Mouse (Mus musculus) heart, postnatal 0 days (tissue): ENCODE results near the gene Pomt2. TPM values are rescaled to one million over a fixed set of nuclear protein-coding genes. Genes with fewer than 3 reads are reported as not detected.

Experiments used
- ATAC-seq: fragments of 200-750 bp; cut with Nextera tagmentation; 2 replicates; pipeline ENCODE4 v1.8.0; 2017; ENCODE audit warnings: low read depth, moderate number of reproducible peaks, moderate library complexity; ENCODE audit not compliant: insufficient read depth
- DNase-seq: peaks from one replicate; pipeline ENCODE4 v3.0.0-alpha.2; 2016; ENCODE audit warnings: low spot score
- H3K27ac ChIP-seq: fragments of 300-500 bp; sonication (generic); 2 replicates; pipeline ENCODE4 v1.5.1; 2014; ENCODE audit warnings: low read depth, mild to moderate bottlenecking
- H3K27me3 ChIP-seq: fragments of 300-500 bp; sonication (generic); 2 replicates; pipeline ENCODE4 v1.6.1; 2014; ENCODE audit warnings: low read length, mixed read lengths; ENCODE audit not compliant: control insufficient read depth, insufficient read depth
- H3K36me3 ChIP-seq: fragments of 300-500 bp; sonication (generic); replicated peaks from 2 replicates; pipeline ENCODE4 v1.6.1; 2014; ENCODE audit warnings: low read length, mixed read lengths; ENCODE audit not compliant: control insufficient read depth, insufficient read depth
- H3K4me1 ChIP-seq: fragments of 300-500 bp; sonication (generic); 2 replicates; pipeline ENCODE4 v1.6.1; 2014; ENCODE audit warnings: antibody characterized with exemption; ENCODE audit not compliant: control insufficient read depth, insufficient read depth
- H3K4me2 ChIP-seq: fragments of 300-500 bp; sonication (generic); 2 replicates; pipeline ENCODE4 v1.6.1; 2014; ENCODE audit warnings: low read depth, mild to moderate bottlenecking, low read length, moderate library complexity
- H3K4me3 ChIP-seq: fragments of 300-500 bp; sonication (generic); 2 replicates; pipeline ENCODE4 v1.5.1; 2014; ENCODE audit warnings: low read depth, low read length
- H3K9ac ChIP-seq: fragments of 300-500 bp; sonication (generic); replicated peaks from 2 replicates; pipeline ENCODE4 v1.6.1; 2014; ENCODE audit warnings: low read depth, low read length, mixed read lengths
- H3K9me3 ChIP-seq: fragments of 300-500 bp; sonication (generic); replicated peaks from 2 replicates; pipeline ENCODE4 v1.6.1; 2016; ENCODE audit warnings: low read length; ENCODE audit not compliant: control insufficient read depth
- CTCF ChIP-seq: IDR thresholded peaks from 2 replicates; pipeline ENCODE4 v1.5.1; 2016; ENCODE audit warnings: antibody characterized with exemption, control low read depth, low read depth
- EP300 ChIP-seq: IDR thresholded peaks from 2 replicates; pipeline ENCODE4 v1.6.1; 2016; ENCODE audit warnings: antibody characterized with exemption, low read depth
- WGBS: fragments of 180-500 bp; shearing (Covaris S2); extraction: QIAGEN DNeasy Blood & Tissue Kit; methylation state at CpG from one replicate; pipeline ENCODE4 v1.1.7; 2014; 5-methylcytosine and 5-hydroxymethylcytosine counted together
- polyA plus RNA-seq: library from polyadenylated mRNA; unstranded; fragments of >200 nt; fragmentation: Nextera tagmentation; extraction: Ambion mirVana; gene quantifications from 2 replicates; pipeline ENCODE4 v1.2.1, GENCODE M21; 2015
- total RNA-seq: library from RNA; depleted of rRNA; stranded (reverse); fragments of >200 nt; gene quantifications from 2 replicates; pipeline ENCODE4 v1.2.3, GENCODE M21; 2014; ENCODE audit warnings: low replicate concordance

The Pomt2 gene
- total and polyA plus RNA-seq, 2 experiments from 2014 or later: 6.5 to 22.7 TPM

GRCm38 (mm10) chr12:87137439-87138341 lies 10.1 kb downstream of the Pomt2 start:
- no peak for DNase-seq
- no peak overlapping the region for H3K4me3 ChIP-seq
- no peaks in the 10 kb centered on the region for H3K9me3 ChIP-seq
- H3K9ac ChIP-seq: no peak overlapping the region
- no peaks in the 10 kb centered on the region for H3K27me3 ChIP-seq
- H3K4me2 ChIP-seq: no peak overlapping the region
- H3K4me1 ChIP-seq: peaks cover 9% of the 10 kb centered on the region; the same call in 1 of the 2 replicates
- no peak overlapping the region for H3K27ac ChIP-seq
- no peak for TF ChIP-seq EP300
- no peak for TF ChIP-seq CTCF
- peaks cover 26% of the 10 kb centered on the region for H3K36me3 ChIP-seq
- WGBS: 84% methylated on average over 15 of the region's 15 CpGs
- ATAC-seq: no peak

GRCm38 (mm10) chr12:87132784-87133183 lies 15.0 kb downstream of the Pomt2 start:
- no peak for ATAC-seq
- Histone ChIP-seq H3K4me3 (no peak overlapping the region), H3K27me3 (no peaks in the 10 kb centered on the region), H3K4me1 (no peaks in the 10 kb centered on the region), H3K36me3 (peaks cover 34% of the 10 kb centered on the region), H3K9ac (no peak overlapping the region), H3K9me3 (no peaks in the 10 kb centered on the region), H3K4me2 (no peak overlapping the region), H3K27ac (no peak overlapping the region)
- TF ChIP-seq CTCF: no peak
- TF ChIP-seq EP300: no peak
- 62% methylated on average over 9 of the region's 9 CpGs for WGBS
- no peak for DNase-seq

- no peak for DNase-seq
- Histone ChIP-seq H3K27ac (no peak overlapping the region), H3K4me2 (no peak overlapping the region), H3K27me3 (no peaks in the 10 kb centered on the region), H3K9me3 (no peaks in the 10 kb centered on the region), H3K9ac (no peak overlapping the region), H3K4me3 (no peak overlapping the region), H3K36me3 (peaks cover 34% of the 10 kb centered on the region), H3K4me1 (no peaks in the 10 kb centered on the region)
- no peak for ATAC-seq
- 76% methylated on average over 6 of the region's 6 CpGs for WGBS
- TF ChIP-seq CTCF: no peak
- TF ChIP-seq EP300: no peak
Measured at GRCm38 (mm10) chr12:87132210-87132609, 15.6 kb downstream of the Pomt2 start.

- 43% methylated on average over 3 of the region's 3 CpGs for WGBS
- Histone ChIP-seq H3K4me2 (no peak overlapping the region), H3K27me3 (no peaks in the 10 kb centered on the region), H3K36me3 (peaks cover 35% of the 10 kb centered on the region), H3K9ac (no peak overlapping the region), H3K27ac (no peak overlapping the region), H3K4me3 (no peak overlapping the region), H3K4me1 (no peaks in the 10 kb centered on the region), H3K9me3 (no peaks in the 10 kb centered on the region)
- ATAC-seq: no peak
- TF ChIP-seq CTCF: peak; percentile 62
- TF ChIP-seq EP300: no peak
- peak; percentile 13 for DNase-seq
Measured at GRCm38 (mm10) chr12:87131619-87132018, 16.1 kb downstream of the Pomt2 start.

GRCm38 (mm10) chr12:87131181-87131580 lies 16.6 kb downstream of the Pomt2 start:
- H3K4me1 ChIP-seq: no peaks in the 10 kb centered on the region
- no peak for DNase-seq
- no peak overlapping the region for H3K4me3 ChIP-seq
- TF ChIP-seq EP300: no peak
- TF ChIP-seq CTCF: no peak
- no peaks in the 10 kb centered on the region for H3K27me3 ChIP-seq
- H3K27ac ChIP-seq: no peak overlapping the region
- peaks cover 35% of the 10 kb centered on the region for H3K36me3 ChIP-seq
- no peak for ATAC-seq
- H3K9me3 ChIP-seq: no peaks in the 10 kb centered on the region
- 44% methylated on average over 2 of the region's 2 CpGs for WGBS
- no peak overlapping the region for H3K9ac ChIP-seq
- no peak overlapping the region for H3K4me2 ChIP-seq

- Histone ChIP-seq H3K4me2 (no peak overlapping the region), H3K4me1 (no peaks in the 10 kb centered on the region), H3K27ac (no peak overlapping the region), H3K27me3 (no peaks in the 10 kb centered on the region), H3K36me3 (peaks cover 35% of the 10 kb centered on the region), H3K9me3 (no peaks in the 10 kb centered on the region), H3K4me3 (no peak overlapping the region), H3K9ac (no peak overlapping the region)
- DNase-seq (no peak), ATAC-seq (no peak)
- WGBS: 86% methylated on average over 4 of the region's 4 CpGs
- TF ChIP-seq CTCF: no peak
- TF ChIP-seq EP300: no peak
Measured at GRCm38 (mm10) chr12:87130224-87130623, 17.5 kb downstream of the Pomt2 start.
